Mouse (Mus musculus) liver, postnatal 0 days (tissue): ENCODE results near the gene Aqp9.

Experiments
- CTCF ChIP-seq: sonication (generic); IDR thresholded peaks from 2 replicates; pipeline ENCODE4 v1.5.1; 2016; ENCODE audit warnings: antibody characterized with exemption, low read depth
- EP300 ChIP-seq: IDR thresholded peaks from 2 replicates; pipeline ENCODE4 v1.6.1; 2016; ENCODE audit warnings: antibody characterized with exemption, low read depth, mild to moderate bottlenecking

DNA sequence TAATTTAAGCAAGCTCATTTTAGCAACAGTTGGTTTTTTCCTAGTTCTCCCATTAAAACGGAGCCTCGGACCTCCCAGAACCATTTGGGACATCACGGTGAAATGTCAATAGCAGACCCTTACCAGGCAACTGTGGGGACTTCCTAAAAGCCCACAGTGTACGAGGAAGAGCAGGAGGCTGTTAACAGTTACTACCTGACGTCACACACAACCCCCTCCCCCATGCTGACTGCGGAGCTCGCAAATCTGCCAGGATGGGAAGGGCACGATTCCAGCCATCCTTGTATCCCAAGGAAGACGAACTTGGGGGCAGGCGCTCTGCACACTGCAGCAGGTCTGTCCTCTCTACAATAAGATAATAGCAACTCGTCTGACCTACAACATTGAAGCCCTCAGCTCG is at the start of gene Aqp9:
- TF ChIP-seq CTCF: no peak
- no peak for TF ChIP-seq EP300
